Mouse (Mus musculus) CD4-positive, CD25-positive, alpha-beta regulatory T cell, adult 2 months (primary cell): ENCODE results near the gene Ankrd1.
A peak's percentile ranks its signal among the peaks of the same experiment; 100 is the strongest.

ENCODE experiments used
- DNase-seq: peaks from one replicate; pipeline ENCODE4 v3.0.0-alpha.2; 2012; ENCODE audit warnings: low read depth, low spot score

The Ankrd1 gene

GRCm38 (mm10) chr19:36110465-36110864 is 9.4 kb downstream of the Ankrd1 start:
- no peak for DNase-seq

- DNase-seq = no peak
Observed at GRCm38 (mm10) chr19:36109318-36109944, 10.5 kb downstream of the Ankrd1 start.

- no peak for DNase-seq
Observed at GRCm38 (mm10) chr19:36103909-36104308, 16.0 kb downstream of the Ankrd1 start.

GRCm38 (mm10) chr19:36098916-36099315 is 21.0 kb downstream of the Ankrd1 start:
- no peak for DNase-seq

- DNase-seq = no peak
Observed at GRCm38 (mm10) chr19:36098265-36098664, 21.6 kb downstream of the Ankrd1 start.

GRCm38 (mm10) chr19:36097194-36097593 is 22.7 kb downstream of the Ankrd1 start:
- no peak for DNase-seq

GRCm38 (mm10) chr19:36090781-36091180 is 29.1 kb downstream of the Ankrd1 start:
- peak; percentile 51 for DNase-seq

- peak; percentile 95 for DNase-seq
Observed at GRCm38 (mm10) chr19:36083262-36084225, 36.4 kb downstream of the Ankrd1 start, which contains the start of gene Rpp30. Rpp30 (plus strand) TSS chr19:36083716.

- peak; percentile 82 for DNase-seq
Observed at GRCm38 (mm10) chr19:36082606-36083261, 37.2 kb downstream of the Ankrd1 start.

GRCm38 (mm10) chr19:36062801-36063529 is 56.9 kb downstream of the Ankrd1 start:
- no peak for DNase-seq
